Mouse (Mus musculus) layer of hippocampus, adult 9-10 months (tissue): ENCODE measurements at regions not wholly inside any gene's neighbourhood (a gene's known extent, or its start where the extent isn't known, plus 50 kb on each side); places are given as distances from the start of the nearest gene placed in this dataset.

Source experiments
- DNase-seq: peaks from one replicate; pipeline ENCODE4 v3.0.0; 2022; ENCODE audit warnings: low spot score

- no peak for DNase-seq
Observed at GRCm38 (mm10) chr6:148600934-148601333, 156.7 kb upstream of the Tmtc1 start.

- no peak for DNase-seq
Observed at GRCm38 (mm10) chr6:148599473-148599872, 155.3 kb upstream of the Tmtc1 start.

GRCm38 (mm10) chr6:148598746-148599337 is 154.7 kb upstream of the Tmtc1 start:
- no peak for DNase-seq

GRCm38 (mm10) chr6:148595009-148595770 is 151.0 kb upstream of the Tmtc1 start:
- DNase-seq, result no peak

GRCm38 (mm10) chr6:148588971-148589370 is 144.8 kb upstream of the Tmtc1 start:
- DNase-seq, result no peak

GRCm38 (mm10) chr6:148586439-148587321 is 142.5 kb upstream of the Tmtc1 start:
- no peak for DNase-seq

GRCm38 (mm10) chr6:148584126-148584525 is 139.9 kb upstream of the Tmtc1 start:
- DNase-seq, result no peak

GRCm38 (mm10) chr6:148578281-148578680 is 134.1 kb upstream of the Tmtc1 start:
- DNase-seq, result no peak

GRCm38 (mm10) chr6:148577663-148578062 is 133.5 kb upstream of the Tmtc1 start:
- DNase-seq, result no peak

- DNase-seq, result no peak
Observed at GRCm38 (mm10) chr6:148574742-148575453, 130.7 kb upstream of the Tmtc1 start.

GRCm38 (mm10) chr6:148572201-148572600 is 128.0 kb upstream of the Tmtc1 start:
- DNase-seq, result no peak

- no peak for DNase-seq
Observed at GRCm38 (mm10) chr6:148571651-148572050, 127.5 kb upstream of the Tmtc1 start.

- no peak for DNase-seq
Observed at GRCm38 (mm10) chr6:148564146-148564545, 120.0 kb upstream of the Tmtc1 start.

GRCm38 (mm10) chr6:148562206-148562708 is 118.1 kb upstream of the Tmtc1 start:
- DNase-seq, result no peak

- DNase-seq, result no peak
Observed at GRCm38 (mm10) chr6:148556484-148556871, 112.3 kb upstream of the Tmtc1 start.

GRCm38 (mm10) chr6:148555651-148556483 is 111.7 kb upstream of the Tmtc1 start:
- no peak for DNase-seq

GRCm38 (mm10) chr6:148554463-148554862 is 110.3 kb upstream of the Tmtc1 start:
- no peak for DNase-seq

- DNase-seq, result no peak
Observed at GRCm38 (mm10) chr6:148553616-148554015, 109.4 kb upstream of the Tmtc1 start.

- DNase-seq, result no peak
Observed at GRCm38 (mm10) chr6:148551097-148551496, 106.9 kb upstream of the Tmtc1 start.

- DNase-seq, result no peak
Observed at GRCm38 (mm10) chr6:148548138-148548778, 104.1 kb upstream of the Tmtc1 start.
